Mouse (Mus musculus): Measurements from ENCODE around the gene Fscn3. TPM values are rescaled to one million over a fixed set of nuclear protein-coding genes. Genes with fewer than 3 reads are reported as not detected.

Fscn3 gene
- polyA plus RNA-seq, 1 experiment from 2014 or later = not detected

DNA sequence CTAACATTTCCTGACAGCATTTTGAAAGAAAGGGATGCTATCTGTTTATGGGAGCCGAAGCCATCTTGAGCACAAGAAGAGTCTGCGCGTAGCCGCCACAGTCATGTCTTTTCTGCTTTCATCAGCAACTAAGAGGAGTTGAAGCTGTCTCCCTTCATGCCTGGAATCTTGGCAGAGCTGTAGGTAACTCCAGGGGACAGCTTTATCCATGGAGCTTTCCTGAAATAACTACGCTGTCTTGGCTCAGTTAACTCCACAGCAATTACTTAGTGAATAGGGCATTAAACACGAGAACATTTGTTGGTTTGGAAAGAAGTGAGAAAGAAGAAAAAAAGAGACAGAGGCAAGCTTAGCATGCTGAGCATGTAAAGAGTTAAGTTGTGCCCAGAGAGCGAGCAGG lies 20.3 kb downstream of the Fscn3 start:
- 80% methylated on average over 7 of the region's 7 CpGs for WGBS
- Histone ChIP-seq H3K4me2 (ENCODE audit: low read length) (no peak overlapping the region), H3K36me3 (ENCODE audit: control insufficient read depth, insufficient read depth, low read length) (no peaks in the 10 kb centered on the region), H3K27me3 (ENCODE audit: control insufficient read depth, insufficient read depth, low read length) (peaks cover 15% of the 10 kb centered on the region), H3K4me1 (ENCODE audit: control insufficient read depth, insufficient read depth, low read length) (no peaks in the 10 kb centered on the region), H3K27ac (replicated peaks; ENCODE audit: low read depth, low read length) (no peak overlapping the region), H3K9me3 (ENCODE audit: control insufficient read depth, low read length) (no peaks in the 10 kb centered on the region), H3K4me3 (replicated peaks; ENCODE audit: low read depth, low read length) (no peak overlapping the region), H3K9ac (replicated peaks; ENCODE audit: low read length) (no peak overlapping the region)
- ATAC-seq (ENCODE audit: low FRiP score, low TSS enrichment) = no peak
- no peak for DNase-seq

DNA sequence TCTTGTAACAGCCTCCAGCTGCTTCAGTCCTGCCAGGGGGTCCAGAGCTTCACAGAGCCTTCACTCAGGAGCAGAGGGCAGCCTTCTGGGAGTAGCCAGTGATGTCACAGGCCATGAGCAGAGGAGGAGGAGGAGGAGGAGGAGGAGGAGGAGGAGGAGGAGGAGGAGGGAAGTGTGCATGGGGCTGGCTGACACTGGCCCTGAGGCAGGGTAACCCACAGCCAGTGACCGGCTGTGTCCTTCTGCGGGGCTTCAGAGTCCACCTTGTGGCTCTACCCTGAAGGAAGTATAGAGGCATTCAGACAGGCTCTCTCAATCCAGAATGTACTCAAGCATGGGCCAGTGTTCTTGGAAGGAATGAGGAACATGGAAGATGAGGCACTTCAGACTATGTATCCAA lies 21.7 kb downstream of the Fscn3 start, which contains the start of gene Pax4:
TSS of gene Pax4 (minus strand) at position 101 of the 400 bp plus-strand sequence.
- WGBS = 84% methylated on average over 2 of the region's 2 CpGs
- no peaks in the 10 kb centered on the region for H3K4me1 ChIP-seq (ENCODE audit: control insufficient read depth, insufficient read depth, low read length)
- no peaks in the 10 kb centered on the region for H3K36me3 ChIP-seq (ENCODE audit: control insufficient read depth, insufficient read depth, low read length)
- no peak within 1 kb of the TSS for H3K4me3 ChIP-seq (replicated peaks; ENCODE audit: low read depth, low read length)
- DNase-seq (no peak), ATAC-seq (ENCODE audit: low FRiP score, low TSS enrichment) (no peak)
- H3K4me2 ChIP-seq (ENCODE audit: low read length) = no peak within 1 kb of the TSS
- H3K9ac ChIP-seq (replicated peaks; ENCODE audit: low read length) = no peak within 1 kb of the TSS
- H3K27me3 ChIP-seq (ENCODE audit: control insufficient read depth, insufficient read depth, low read length) = peaks cover 15% of the 10 kb centered on the region
- no peaks in the 10 kb centered on the region for H3K9me3 ChIP-seq (ENCODE audit: control insufficient read depth, low read length)
- H3K27ac ChIP-seq (replicated peaks; ENCODE audit: low read depth, low read length) = no peak within 1 kb of the TSS

DNA sequence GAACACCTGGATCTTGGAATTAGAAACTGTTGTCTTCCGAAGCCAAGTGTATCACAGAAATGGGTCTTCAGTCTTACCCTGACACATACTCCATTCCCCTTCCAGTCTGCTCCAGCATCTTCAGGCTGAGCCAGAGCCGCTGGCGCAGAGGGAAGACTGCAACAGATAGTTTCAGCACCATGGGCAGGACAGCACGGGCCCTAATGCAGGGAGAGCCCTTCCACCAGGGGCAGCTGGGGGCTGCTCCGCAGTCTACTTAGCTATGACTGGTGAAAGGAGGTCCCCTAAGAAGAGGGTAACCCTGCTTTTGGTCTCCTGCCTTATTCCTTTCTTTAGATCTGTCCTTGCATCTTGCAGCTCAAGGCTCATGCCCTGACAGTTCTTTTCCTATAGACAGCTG lies 22.9 kb downstream of the Fscn3 start:
- Histone ChIP-seq H3K36me3 (ENCODE audit: control insufficient read depth, insufficient read depth, low read length) (no peaks in the 10 kb centered on the region), H3K4me1 (ENCODE audit: control insufficient read depth, insufficient read depth, low read length) (no peaks in the 10 kb centered on the region), H3K4me2 (ENCODE audit: low read length) (no peak overlapping the region), H3K9me3 (ENCODE audit: control insufficient read depth, low read length) (no peaks in the 10 kb centered on the region), H3K27me3 (ENCODE audit: control insufficient read depth, insufficient read depth, low read length) (peaks cover 15% of the 10 kb centered on the region), H3K4me3 (replicated peaks; ENCODE audit: low read depth, low read length) (no peak overlapping the region), H3K9ac (replicated peaks; ENCODE audit: low read length) (no peak overlapping the region), H3K27ac (replicated peaks; ENCODE audit: low read depth, low read length) (no peak overlapping the region)
- DNase-seq (no peak), ATAC-seq (ENCODE audit: low FRiP score, low TSS enrichment) (no peak)
- WGBS = 11% methylated on average over 5 of the region's 5 CpGs

GRCm38 (mm10) chr6:28450977-28451376 lies 23.4 kb downstream of the Fscn3 start:
- no peak overlapping the region for H3K4me3 ChIP-seq (replicated peaks; ENCODE audit: low read depth, low read length)
- H3K27ac ChIP-seq (replicated peaks; ENCODE audit: low read depth, low read length) = no peak overlapping the region
- 3% methylated on average over 12 of the region's 12 CpGs for WGBS
- ATAC-seq (ENCODE audit: low FRiP score, low TSS enrichment) = no peak
- no peaks in the 10 kb centered on the region for H3K36me3 ChIP-seq (ENCODE audit: control insufficient read depth, insufficient read depth, low read length)
- H3K27me3 ChIP-seq (ENCODE audit: control insufficient read depth, insufficient read depth, low read length) = peaks cover 15% of the 10 kb centered on the region
- DNase-seq = no peak
- H3K9me3 ChIP-seq (ENCODE audit: control insufficient read depth, low read length) = no peaks in the 10 kb centered on the region
- H3K4me1 ChIP-seq (ENCODE audit: control insufficient read depth, insufficient read depth, low read length) = no peaks in the 10 kb centered on the region
- no peak overlapping the region for H3K9ac ChIP-seq (replicated peaks; ENCODE audit: low read length)
- no peak overlapping the region for H3K4me2 ChIP-seq (ENCODE audit: low read length)

DNA sequence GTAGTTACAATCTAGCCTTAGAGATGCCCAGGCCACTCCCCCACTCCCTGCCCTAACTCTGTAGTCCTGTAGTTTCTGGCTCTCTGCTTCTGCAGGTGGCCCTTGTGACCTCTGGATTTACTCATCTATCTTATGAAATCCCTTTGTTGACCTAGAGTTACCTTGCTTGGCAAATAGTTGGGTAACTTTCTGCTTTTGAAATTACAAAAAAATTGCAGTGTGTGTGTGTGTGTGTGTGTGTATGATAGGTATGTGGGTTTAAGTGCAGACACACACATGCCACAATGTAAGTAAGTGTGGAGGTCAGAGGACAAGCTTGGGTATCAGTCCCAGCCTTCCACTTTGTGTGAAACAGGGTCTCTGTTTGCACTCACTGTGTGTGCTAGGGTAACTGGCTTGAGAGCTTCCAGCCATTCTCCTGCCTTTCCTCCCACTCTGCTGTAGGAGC lies 31.7 kb downstream of the Fscn3 start:
- no peaks in the 10 kb centered on the region for H3K27me3 ChIP-seq (ENCODE audit: control insufficient read depth, insufficient read depth, low read length)
- DNase-seq (no peak), ATAC-seq (ENCODE audit: low FRiP score, low TSS enrichment) (no peak)
- no peak overlapping the region for H3K27ac ChIP-seq (replicated peaks; ENCODE audit: low read depth, low read length)
- H3K9me3 ChIP-seq (ENCODE audit: control insufficient read depth, low read length) = no peaks in the 10 kb centered on the region
- no peak overlapping the region for H3K4me3 ChIP-seq (replicated peaks; ENCODE audit: low read depth, low read length)
- no peaks in the 10 kb centered on the region for H3K4me1 ChIP-seq (ENCODE audit: control insufficient read depth, insufficient read depth, low read length)
- no peak overlapping the region for H3K4me2 ChIP-seq (ENCODE audit: low read length)
- no peaks in the 10 kb centered on the region for H3K36me3 ChIP-seq (ENCODE audit: control insufficient read depth, insufficient read depth, low read length)
- H3K9ac ChIP-seq (replicated peaks; ENCODE audit: low read length) = no peak overlapping the region

DNA sequence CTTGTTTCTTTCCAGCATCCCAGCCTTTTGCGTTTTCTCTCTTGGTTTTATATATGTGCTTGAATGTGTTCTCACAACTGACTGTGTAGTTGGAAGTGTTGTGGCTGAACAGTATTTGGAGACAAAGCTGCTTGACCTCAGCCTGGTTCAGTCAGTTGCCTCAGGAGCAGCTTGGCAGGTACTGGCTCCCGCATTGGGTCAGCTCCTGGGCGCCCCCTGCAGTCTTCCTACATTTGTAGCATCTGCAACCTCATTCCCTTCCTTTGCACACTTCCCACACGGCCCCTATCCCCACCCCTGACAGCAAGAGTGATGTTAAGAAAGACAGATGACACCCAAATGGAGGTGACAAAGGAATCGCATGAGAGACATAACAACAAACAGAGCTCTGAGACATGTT lies 32.9 kb downstream of the Fscn3 start:
- no peaks in the 10 kb centered on the region for H3K9me3 ChIP-seq (ENCODE audit: control insufficient read depth, low read length)
- 11% methylated on average over 5 of the region's 5 CpGs for WGBS
- H3K4me3 ChIP-seq (replicated peaks; ENCODE audit: low read depth, low read length) = no peak overlapping the region
- no peak overlapping the region for H3K27ac ChIP-seq (replicated peaks; ENCODE audit: low read depth, low read length)
- H3K27me3 ChIP-seq (ENCODE audit: control insufficient read depth, insufficient read depth, low read length) = no peaks in the 10 kb centered on the region
- no peaks in the 10 kb centered on the region for H3K4me1 ChIP-seq (ENCODE audit: control insufficient read depth, insufficient read depth, low read length)
- ATAC-seq (ENCODE audit: low FRiP score, low TSS enrichment) = no peak
- H3K9ac ChIP-seq (replicated peaks; ENCODE audit: low read length) = no peak overlapping the region
- H3K36me3 ChIP-seq (ENCODE audit: control insufficient read depth, insufficient read depth, low read length) = no peaks in the 10 kb centered on the region
- peak; percentile 64 for DNase-seq
- no peak overlapping the region for H3K4me2 ChIP-seq (ENCODE audit: low read length)

GRCm38 (mm10) chr6:28464630-28465029 lies 37.0 kb downstream of the Fscn3 start:
- H3K4me3 ChIP-seq (replicated peaks; ENCODE audit: low read depth, low read length) = no peak overlapping the region
- no peak overlapping the region for H3K4me2 ChIP-seq (ENCODE audit: low read length)
- 66% methylated on average over 6 of the region's 6 CpGs for WGBS
- DNase-seq (no peak), ATAC-seq (ENCODE audit: low FRiP score, low TSS enrichment) (no peak)
- no peak overlapping the region for H3K27ac ChIP-seq (replicated peaks; ENCODE audit: low read depth, low read length)
- H3K4me1 ChIP-seq (ENCODE audit: control insufficient read depth, insufficient read depth, low read length) = no peaks in the 10 kb centered on the region
- H3K9ac ChIP-seq (replicated peaks; ENCODE audit: low read length) = no peak overlapping the region
- H3K27me3 ChIP-seq (ENCODE audit: control insufficient read depth, insufficient read depth, low read length) = no peaks in the 10 kb centered on the region
- no peaks in the 10 kb centered on the region for H3K9me3 ChIP-seq (ENCODE audit: control insufficient read depth, low read length)
- H3K36me3 ChIP-seq (ENCODE audit: control insufficient read depth, insufficient read depth, low read length) = no peaks in the 10 kb centered on the region

DNA sequence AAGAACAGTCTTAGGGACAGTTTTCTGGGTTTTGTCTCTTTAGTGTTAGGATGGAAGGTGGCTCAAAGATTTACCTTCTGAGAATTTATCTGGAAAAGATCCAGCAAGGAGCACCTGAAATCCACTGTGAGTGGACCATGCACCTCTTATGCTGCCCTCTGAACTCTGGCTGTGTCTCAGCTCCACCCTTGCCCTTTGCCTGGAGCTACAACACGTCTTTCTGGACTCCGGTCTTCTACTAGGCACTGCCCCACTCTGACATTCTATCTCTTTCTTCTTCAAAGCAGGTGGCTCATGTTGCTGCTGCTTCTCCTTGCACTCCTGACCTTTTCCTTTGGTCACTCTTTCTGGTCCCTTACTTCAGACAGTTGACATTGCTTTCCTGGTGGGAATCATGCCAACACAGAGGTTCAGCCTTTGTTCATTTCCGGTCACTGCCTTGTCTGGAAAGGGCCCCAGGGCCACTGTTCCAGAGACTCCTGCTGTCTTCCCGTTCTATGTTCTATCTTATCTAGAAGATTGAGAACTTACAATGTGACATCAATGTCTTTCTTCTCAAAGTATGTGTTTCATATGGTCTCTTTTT lies 42.5 kb downstream of the Fscn3 start:
- no peaks in the 10 kb centered on the region for H3K9me3 ChIP-seq (ENCODE audit: control insufficient read depth, low read length)

DNA sequence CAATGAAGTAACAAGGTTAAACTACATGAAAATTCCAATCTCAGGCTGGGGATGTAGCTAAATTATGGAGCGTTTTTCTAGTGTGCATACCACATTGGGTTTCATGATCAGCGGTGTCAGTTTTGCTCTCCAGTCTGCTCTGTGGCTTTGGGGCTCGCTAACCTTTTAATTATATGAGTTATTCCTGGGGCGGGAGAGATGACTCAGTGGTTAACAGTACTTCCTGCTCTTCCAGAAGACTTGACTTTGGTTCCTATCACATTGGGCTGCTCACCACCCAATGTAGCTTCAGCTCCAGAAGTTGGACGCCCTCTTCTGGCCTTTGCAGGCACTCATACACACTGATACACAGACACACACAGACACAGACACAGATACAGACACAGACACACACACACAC lies 43.0 kb downstream of the Fscn3 start:
- 82% methylated on average over 5 of the region's 5 CpGs for WGBS
- Histone ChIP-seq H3K4me1 (ENCODE audit: control insufficient read depth, insufficient read depth, low read length) (no peaks in the 10 kb centered on the region), H3K9ac (replicated peaks; ENCODE audit: low read length) (no peak overlapping the region), H3K4me2 (ENCODE audit: low read length) (no peak overlapping the region), H3K27ac (replicated peaks; ENCODE audit: low read depth, low read length) (no peak overlapping the region), H3K9me3 (ENCODE audit: control insufficient read depth, low read length) (no peaks in the 10 kb centered on the region), H3K27me3 (ENCODE audit: control insufficient read depth, insufficient read depth, low read length) (no peaks in the 10 kb centered on the region), H3K4me3 (replicated peaks; ENCODE audit: low read depth, low read length) (no peak overlapping the region), H3K36me3 (ENCODE audit: control insufficient read depth, insufficient read depth, low read length) (no peaks in the 10 kb centered on the region)
- DNase-seq (no peak), ATAC-seq (ENCODE audit: low FRiP score, low TSS enrichment) (no peak)

More for the DNA sequence above, 42.5 kb downstream of the Fscn3 start:
- ATAC-seq (ENCODE audit: low FRiP score, low TSS enrichment) (no peak), DNase-seq (no peak)
- Histone ChIP-seq H3K36me3 (ENCODE audit: control insufficient read depth, insufficient read depth, low read length) (no peaks in the 10 kb centered on the region), H3K4me1 (ENCODE audit: control insufficient read depth, insufficient read depth, low read length) (no peaks in the 10 kb centered on the region), H3K4me3 (replicated peaks; ENCODE audit: low read depth, low read length) (no peak overlapping the region), H3K9ac (replicated peaks; ENCODE audit: low read length) (no peak overlapping the region), H3K4me2 (ENCODE audit: low read length) (no peak overlapping the region), H3K27ac (replicated peaks; ENCODE audit: low read depth, low read length) (no peak overlapping the region), H3K27me3 (ENCODE audit: control insufficient read depth, insufficient read depth, low read length) (no peaks in the 10 kb centered on the region)
- WGBS = 77% methylated on average over 4 of the region's 4 CpGs
